In genomic region chr2:75590175-75590574, GRCm38 (mm10) we compare ENCODE assay signal across 8 mouse cellular contexts.
DNase-seq lines count a peak whose midpoint lies in the region; ATAC-seq and TF ChIP-seq lines count a peak whose summit lies in the region.

No protein-coding gene starts in this region.

- H3K4me1 ChIP-seq in hindbrain, embryonic 11.5 days (replicated peaks; ENCODE audit: control insufficient read depth, insufficient read depth, low read length): peaks cover 7% of the 10 kb centered on the region; the same call in 1 of the 2 replicates
- no peaks in the 10 kb centered on the region for H3K4me1 ChIP-seq in lung, postnatal 0 days (ENCODE audit: insufficient read depth, low read depth, low read length)

- H3K4me3 ChIP-seq in hindbrain, embryonic 11.5 days (ENCODE audit: low read depth, low read length): no peak overlapping the region
- no peak overlapping the region for H3K4me3 ChIP-seq in lung, postnatal 0 days (ENCODE audit: low read depth, low read length)

- H3K9me3 ChIP-seq in hindbrain, embryonic 11.5 days (ENCODE audit: control insufficient read depth, low read length): no peaks in the 10 kb centered on the region
- H3K9me3 ChIP-seq in lung, postnatal 0 days (ENCODE audit: low read length): no peaks in the 10 kb centered on the region

- 0 out of 2 replicates have a peak, but pooled peaks cover 3% of the 10 kb centered on the region for H3K27me3 ChIP-seq in hindbrain, embryonic 11.5 days (ENCODE audit: control insufficient read depth, insufficient read depth, low read length)
- H3K27me3 ChIP-seq in lung, postnatal 0 days (replicated peaks; ENCODE audit: insufficient read depth, low read length): peaks cover 17% of the 10 kb centered on the region

- 0 out of 2 replicates have a peak overlapping the region, but pooled peaks have one; percentile 11 for H3K9ac ChIP-seq in hindbrain, embryonic 11.5 days (ENCODE audit: low read depth, low read length)
- H3K9ac ChIP-seq in lung, postnatal 0 days (replicated peaks; ENCODE audit: low read depth): no peak overlapping the region

- H3K36me3 ChIP-seq in hindbrain, embryonic 11.5 days (ENCODE audit: control insufficient read depth, insufficient read depth, low read length): no peaks in the 10 kb centered on the region
- H3K36me3 ChIP-seq in lung, postnatal 0 days (ENCODE audit: insufficient read depth, low read length): no peaks in the 10 kb centered on the region

- TF ChIP-seq EP300 in lung, postnatal 0 days (IDR thresholded peaks at IDR 0.05): no peak

- TF ChIP-seq CTCF in lung, postnatal 0 days (IDR thresholded peaks at IDR 0.05): peak; percentile 98

- ATAC-seq in hindbrain, embryonic 11.5 days (ENCODE audit: low FRiP score): 0 out of 2 replicates have a peak, but pooled peaks have one; percentile 43
- peak; percentile 77 for ATAC-seq in lung, postnatal 0 days

- no peak overlapping the region for H3K27ac ChIP-seq in hindbrain, embryonic 11.5 days (ENCODE audit: low read depth, low read length)
- H3K27ac ChIP-seq in lung, postnatal 0 days (ENCODE audit: low read length): no peak overlapping the region

- H3K4me2 ChIP-seq in hindbrain, embryonic 11.5 days (replicated peaks; ENCODE audit: low read depth, low read length): peak overlapping the region; percentile 36
- H3K4me2 ChIP-seq in lung, postnatal 0 days (replicated peaks; ENCODE audit: low read depth, low read length): no peak overlapping the region

- WGBS in hindbrain, embryonic 11.5 days: 5% methylated on average over 10 of the region's 10 CpGs
- WGBS in lung, postnatal 0 days: 6% methylated on average over 10 of the region's 10 CpGs

- peak; percentile 78 for DNase-seq in Muller cell, postnatal 12 days (ENCODE audit: inconsistent ontology term)
- peak; percentile 66 for DNase-seq in cerebellum, adult 9-11 months
- DNase-seq in frontal cortex, postnatal 10 days (ENCODE audit: low spot score in 2 of 2): peak; percentile 47 to 77
- peak; percentile 93 for DNase-seq in hindbrain, embryonic 11.5 days (ENCODE audit: low spot score)
- DNase-seq in layer of hippocampus, postnatal 10 days (ENCODE audit: low spot score in 2 of 2): peak; percentile 88 to 90
- peak; percentile 81 for DNase-seq in lung, postnatal 0 days (ENCODE audit: low spot score)
- peak; percentile 78 for DNase-seq in ovary, postnatal 10 days (ENCODE audit: low spot score)
- peak; percentile 93 for DNase-seq in thymus, postnatal 0 days (ENCODE audit: low spot score)
